Mouse (Mus musculus) megakaryocyte progenitor cell, adult 5-6 weeks (primary cell): Measurements from ENCODE around the gene Sorcs3. TPM values are rescaled to one million over a fixed set of nuclear protein-coding genes. Genes with fewer than 3 reads are reported as not detected.
A peak's percentile ranks its signal among the peaks of the same experiment; 100 is the strongest.

ENCODE experiments used
- ATAC-seq: replicated peaks from 2 replicates; pipeline ENCODE4 v1.8.0; 2016; ENCODE audit warnings: mild to moderate bottlenecking, moderate TSS enrichment, inconsistent platforms; ENCODE audit not compliant: poor library complexity
- total RNA-seq, 2 experiments: library from RNA; stranded (forward) in 1 of 2; stranded (reverse) in 1 of 2; fragments of 157-497, 149-512 nt in 1 of 2; fragments of 200-1000 nt in 1 of 2; gene quantifications; 2 replicates each; pipeline versions ENCODE4 v1.2.3 to v1.2.4; 2015 to 2017

Gene Sorcs3
- total RNA-seq, 2 experiments from 2014 or later = 0.21 TPM; not detected in 1

DNA sequence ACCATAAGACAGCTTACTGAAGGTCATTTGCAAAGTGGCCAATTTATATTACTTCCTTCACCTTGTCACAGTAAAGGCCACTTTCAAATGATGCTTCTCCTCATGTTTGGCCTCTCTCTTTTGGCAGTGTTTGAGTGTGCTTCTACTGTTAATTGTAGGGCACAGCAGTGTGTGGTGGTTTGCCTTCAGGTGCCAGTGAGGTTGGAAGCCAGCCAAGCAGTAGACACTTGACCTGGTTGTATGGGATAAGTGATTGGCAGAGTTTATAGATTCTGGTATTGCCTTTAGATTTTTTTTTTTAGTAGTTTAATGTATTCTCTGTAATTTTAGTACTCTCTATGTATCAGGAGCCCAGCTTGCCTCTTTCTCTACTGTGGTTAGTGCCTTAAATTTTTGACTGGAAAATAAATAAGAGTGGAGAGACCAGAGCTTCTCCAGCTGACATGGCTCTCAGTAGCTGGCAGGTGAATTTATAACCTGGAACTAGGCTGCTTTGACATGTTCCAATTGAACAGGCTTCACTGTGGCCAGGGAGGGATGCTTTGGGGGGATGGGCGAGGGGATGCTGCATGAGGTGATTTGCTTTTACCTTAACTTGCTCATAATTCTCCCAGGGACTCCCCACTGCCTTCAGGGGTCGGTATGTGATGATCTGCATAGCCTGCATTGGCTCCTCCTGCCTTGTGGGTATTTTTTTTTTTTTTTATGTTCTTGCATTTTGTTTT lies 298.2 kb downstream of the Sorcs3 start:
- ATAC-seq = no peak

DNA sequence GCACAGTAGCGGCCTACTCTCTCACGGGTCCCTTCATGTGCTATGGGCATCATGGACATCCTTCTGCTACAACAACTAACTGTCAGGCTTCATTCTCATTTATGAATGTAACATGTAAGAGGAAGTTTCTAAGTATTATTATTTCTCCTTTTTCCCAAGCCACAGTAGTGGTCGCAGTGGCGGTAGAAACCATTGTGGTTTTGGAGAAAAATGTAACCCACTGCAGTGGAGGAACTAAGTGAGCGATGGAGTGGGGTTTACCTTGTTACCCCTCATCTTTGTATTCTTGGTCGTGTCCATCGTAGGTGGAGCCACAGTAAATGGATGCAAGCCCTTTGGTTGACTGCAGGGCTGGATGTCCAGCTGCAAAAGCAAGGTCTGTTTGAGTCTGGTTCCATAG lies 318.0 kb downstream of the Sorcs3 start:
- peak; percentile 72 for ATAC-seq

DNA sequence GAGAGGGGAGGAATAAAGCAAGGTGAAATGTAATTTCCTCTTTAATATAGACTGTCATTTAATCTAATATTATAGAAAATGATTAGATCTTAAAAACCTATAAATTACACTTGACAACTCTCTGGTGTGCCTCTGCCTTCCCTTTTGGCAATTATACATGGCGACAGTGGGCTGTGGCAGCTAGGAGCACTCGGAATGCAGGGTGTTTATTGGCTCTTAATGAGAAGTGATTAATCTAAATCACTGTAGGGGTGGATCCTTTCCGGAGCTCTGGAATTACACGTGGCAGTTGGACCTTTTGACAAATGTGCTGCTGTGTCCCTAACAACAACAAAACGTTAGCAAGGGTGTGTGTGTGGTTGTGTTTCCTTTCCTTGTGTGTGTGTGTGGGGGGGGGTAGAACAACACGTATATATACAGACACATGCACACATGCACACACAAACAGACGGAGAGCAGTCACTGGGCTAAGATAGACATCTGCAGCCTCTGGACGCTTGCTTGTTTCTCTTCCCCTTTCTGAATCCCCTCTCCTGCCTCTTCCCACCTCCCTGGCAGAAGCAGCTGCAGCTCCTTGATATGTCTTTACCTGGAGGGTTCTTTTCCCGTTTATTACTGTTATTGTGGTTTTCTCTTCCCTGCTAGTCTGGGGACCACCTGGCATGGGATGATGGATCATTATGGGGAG lies 318.8 kb downstream of the Sorcs3 start:
- peak; percentile 79 for ATAC-seq

DNA sequence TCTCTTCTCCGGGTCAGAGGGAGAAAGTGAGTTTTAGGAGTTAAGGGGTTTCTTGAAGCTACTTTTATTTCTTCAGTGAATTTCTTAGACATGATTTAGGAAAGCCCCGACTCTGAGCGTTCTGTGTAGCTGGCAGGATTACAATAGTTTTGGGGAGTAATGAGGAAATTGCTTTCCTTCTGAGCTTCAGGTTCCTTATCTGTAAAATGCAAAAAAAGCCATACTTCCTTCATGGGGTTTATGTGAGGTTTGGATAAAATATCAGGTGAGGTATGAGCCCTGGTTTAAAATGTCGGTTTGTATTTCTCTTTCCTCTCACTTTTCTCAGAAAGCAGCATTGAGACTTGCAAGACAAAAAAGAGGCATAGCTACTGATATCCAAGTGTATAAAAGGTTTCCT lies 327.8 kb downstream of the Sorcs3 start:
- no peak for ATAC-seq

DNA sequence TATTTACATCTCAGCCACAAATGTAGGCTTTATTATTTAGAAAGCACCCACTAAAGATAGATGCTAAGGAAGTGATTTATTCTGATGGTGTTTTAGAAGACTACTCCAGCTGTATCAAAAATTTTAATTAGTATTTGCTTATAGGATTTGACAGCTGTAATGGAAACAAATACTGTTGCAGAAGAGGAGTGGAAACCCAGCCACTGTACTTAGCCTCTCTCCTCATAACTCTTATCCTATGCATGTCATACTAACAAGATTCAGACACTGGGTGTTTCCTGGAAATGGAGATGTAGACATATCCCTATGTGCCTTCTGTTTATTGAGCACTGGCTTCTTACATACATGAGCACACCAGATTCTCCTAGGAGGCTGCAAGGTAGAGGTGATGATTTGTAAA lies 338.5 kb downstream of the Sorcs3 start:
- ATAC-seq = no peak

DNA sequence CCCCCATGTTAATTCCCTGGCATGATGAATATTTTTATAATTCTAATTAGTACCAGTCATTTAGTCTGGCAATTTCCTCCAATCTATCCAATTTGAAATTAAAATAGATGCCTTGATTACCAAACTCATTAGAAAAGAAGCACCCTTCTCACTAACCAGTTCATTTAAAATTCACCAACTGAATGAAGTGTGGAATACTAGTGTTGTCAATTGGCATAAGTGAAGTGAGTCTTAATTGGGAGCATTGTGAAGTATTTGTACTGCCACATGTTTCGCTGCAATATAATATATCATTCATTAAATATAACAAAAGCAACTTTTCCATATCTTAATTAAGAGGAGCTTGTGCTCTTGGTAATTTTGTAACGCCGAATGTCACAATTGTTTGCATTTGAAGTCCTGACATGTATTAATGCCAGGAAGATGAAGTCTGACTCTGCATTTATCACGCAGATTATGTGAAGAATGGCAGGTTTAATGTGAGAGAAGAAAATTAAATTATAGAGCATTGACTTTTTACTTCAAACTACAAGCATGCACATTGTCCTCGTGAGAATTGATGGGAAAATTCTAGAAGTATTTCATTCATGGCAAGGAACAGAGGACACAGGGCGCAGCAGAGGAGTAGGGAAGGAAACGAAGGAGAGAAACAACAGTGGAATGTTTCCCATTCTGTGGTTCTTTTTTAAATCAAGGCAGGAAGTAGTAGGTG lies 339.8 kb downstream of the Sorcs3 start:
- ATAC-seq = no peak

DNA sequence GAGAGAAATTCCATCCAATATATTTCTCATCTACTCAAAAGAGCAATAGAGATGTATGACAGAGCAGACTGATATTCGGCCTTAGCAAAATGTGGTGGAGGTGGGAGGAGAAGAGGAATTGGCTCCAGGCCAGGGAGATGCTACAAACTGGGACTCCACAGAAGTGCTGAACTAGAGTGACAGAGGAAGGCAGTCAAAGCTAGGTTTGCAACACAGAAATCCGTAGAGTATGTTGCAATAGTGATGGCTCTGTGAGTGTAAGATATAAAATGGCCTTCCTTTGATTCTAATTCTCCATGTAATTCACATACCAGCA lies 340.3 kb downstream of the Sorcs3 start:
- no peak for ATAC-seq

DNA sequence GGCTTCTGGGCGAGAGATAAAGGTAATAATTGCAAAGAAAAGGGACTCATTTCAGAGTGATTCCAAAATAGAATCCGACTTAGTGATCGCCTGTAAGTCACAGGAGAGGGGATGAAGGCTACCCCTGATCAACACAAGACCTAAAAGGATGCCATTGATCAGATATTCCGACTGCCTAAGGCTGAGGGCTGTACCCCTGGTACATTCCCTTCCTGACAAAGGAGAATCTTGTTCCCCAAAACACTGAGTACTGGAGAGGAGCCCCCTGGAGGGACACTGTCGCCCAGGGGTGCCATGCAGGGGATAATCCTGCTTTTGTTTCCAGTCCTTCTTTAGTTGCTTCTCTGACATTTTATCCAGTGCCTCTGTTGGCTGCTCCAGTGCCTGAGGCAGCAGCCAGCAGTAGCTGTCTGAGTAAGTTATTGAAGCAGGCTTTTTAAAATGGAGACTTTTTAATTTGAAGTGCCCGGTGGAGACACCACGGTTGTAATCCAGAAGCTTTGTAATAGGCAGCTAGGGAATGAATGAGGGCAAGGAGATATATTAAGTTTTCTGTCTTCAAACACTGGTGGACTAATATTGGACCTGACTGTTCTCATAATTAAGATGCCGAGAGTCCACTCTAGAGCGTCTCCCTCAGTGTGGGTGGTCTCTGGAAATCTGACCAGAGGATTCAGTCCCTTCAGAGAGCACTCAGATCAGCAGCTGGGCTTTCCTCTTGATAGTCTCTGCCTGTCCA lies 342.5 kb downstream of the Sorcs3 start:
- ATAC-seq = no peak

DNA sequence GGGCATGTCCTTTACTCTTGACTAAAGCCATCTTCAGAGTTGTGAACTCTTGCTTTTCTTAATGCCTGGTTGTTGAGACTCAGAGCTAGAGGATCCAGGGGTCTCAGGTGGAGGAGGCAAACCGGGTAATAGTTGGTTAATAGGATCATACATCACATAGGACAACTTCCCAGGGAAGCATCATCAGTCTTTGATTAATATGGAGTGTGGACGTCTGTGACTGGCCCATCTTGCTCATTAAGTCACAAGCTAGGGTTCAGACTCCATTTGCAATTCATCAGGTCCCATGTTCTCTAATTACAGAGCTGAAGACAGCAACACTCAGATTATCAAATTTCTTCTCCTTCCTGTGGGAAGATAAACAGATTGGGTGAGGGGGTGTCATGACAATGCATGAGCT lies 353.6 kb downstream of the Sorcs3 start:
- ATAC-seq = no peak

DNA sequence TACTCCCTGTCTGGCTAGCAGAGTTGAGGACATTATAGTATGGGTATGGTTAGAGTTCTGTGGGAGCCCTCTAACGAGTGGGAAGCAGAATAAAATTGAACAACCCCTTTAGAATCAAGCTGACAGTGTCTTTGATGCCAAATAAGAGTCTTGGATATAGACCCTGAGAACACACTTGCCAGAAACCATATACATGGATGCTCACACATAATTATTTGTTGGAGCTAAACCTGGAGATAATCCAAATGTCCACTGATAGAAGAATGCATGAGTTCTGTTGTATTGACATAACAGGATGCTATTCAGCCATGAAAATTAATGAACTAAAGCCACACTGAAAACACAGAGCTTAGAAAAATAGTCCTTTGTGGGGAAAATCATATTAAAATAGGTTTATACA lies 369.9 kb downstream of the Sorcs3 start:
- ATAC-seq = no peak

DNA sequence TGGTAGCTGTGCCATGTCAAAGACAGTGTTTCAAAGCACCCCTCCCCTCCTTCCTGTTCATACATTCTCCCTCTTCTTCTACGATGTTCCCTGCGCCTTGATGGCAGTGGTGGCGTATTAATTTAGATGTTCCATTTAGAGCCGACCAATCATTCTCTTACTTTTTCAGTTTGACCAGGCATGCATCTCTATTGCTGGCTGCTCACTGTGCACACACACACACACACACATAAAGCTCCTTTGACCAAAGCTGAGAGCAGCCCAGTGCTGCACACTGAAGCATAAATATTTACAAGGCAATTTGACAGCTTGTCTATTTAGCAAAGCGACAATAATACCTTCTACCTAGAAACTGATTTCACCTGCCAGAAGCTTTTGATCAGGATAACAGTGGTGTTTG lies 371.3 kb downstream of the Sorcs3 start:
- no peak for ATAC-seq

DNA sequence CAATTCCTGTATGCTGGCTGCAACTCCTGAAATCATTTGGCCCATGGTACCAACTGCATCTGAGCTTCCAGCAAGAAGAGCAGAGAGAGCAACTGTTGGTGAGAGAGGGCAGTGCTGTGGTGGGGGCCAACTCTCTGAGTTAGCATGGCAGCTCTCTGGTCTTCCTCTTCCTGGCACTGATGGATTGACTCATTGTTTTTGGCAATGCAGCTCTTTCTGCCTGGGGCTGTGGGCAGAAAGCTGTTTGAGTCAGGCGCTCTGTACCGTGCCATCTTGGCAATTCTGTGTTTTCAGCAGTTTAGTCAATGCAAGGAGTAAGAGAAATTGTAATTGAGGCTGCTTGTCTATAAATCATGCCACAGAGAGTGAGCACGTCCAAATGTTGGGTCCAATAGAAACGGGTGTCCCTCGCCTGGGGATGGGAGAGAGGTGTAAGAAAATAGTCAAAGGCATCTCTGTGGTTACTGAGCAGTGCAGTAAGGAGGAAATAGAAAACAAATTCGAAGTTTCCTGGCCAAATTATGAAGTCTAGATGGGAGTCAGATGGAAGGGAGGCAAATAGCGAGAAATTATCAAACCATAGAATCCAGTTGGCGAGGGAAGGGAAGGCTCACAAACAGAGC lies 379.2 kb downstream of the Sorcs3 start:
- ATAC-seq = no peak

DNA sequence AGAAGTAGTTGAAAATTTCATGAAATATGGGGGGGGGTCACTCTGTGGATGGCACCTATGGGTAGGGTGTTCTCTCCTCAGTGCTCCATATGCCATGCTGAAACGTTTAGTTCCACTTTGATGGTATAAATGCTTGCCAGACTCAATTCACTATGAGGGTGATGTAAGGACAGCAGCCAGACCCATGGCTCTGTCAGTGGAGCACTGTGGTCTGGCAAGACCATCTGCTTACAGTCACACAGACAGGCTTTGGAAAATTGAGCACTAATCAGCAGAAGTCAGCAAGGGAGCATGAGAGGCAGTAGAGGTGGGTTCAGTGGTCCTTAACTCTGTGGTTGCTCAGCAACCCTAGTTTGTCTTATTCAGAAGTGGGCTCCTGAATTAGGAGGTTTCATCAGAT lies 411.1 kb downstream of the Sorcs3 start:
- no peak for ATAC-seq

DNA sequence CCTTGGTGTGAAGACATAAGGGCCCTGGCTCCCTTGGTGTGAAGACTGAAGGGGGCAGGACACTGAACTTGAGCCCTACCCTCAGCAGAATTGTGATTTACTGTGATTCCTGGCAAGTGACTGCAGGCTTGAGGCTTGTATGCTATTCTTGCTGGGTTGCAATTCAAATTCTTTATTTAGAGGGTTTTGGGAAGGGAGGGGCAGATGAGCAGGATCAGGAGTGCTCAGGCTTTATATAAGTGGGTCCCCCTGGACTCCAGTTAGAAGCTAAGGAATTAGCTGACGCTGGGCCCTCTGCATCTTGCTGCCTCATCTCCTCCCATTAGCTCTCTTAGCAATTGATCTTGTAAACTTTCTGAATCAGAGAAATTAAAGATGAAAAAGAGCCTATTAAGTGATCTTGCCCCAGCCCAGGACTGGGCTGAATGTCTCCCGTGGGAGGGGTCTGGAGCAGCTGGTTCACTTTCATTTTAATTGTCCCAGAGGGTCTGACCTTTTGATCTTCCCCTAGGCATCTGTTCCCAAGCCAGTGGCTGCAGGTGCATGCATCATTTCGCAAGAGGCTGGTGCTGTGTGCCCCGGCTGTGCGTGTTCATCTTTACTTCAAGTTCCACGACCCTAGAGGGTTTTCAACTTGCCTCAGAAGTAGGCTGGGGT lies 425.0 kb downstream of the Sorcs3 start:
- no peak for ATAC-seq

DNA sequence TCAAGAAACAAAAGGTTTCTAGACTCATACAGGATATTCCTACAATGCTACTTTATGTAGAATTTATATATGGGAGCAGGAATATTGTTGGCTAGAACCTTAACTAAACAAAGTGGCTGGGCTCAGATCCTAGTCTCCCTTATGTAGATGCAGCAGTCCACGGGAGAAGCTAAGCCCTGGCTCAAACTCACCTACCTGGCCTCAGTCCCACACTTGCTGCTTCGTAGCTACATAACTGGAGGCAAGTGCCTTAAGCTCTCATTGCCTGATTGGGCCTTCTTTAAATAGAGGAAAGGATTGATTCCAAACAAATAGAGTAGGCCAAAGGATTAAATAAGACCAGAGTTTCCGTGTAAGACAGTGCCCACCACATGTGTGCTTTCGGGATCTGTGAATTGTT lies 436.7 kb downstream of the Sorcs3 start:
- no peak for ATAC-seq

DNA sequence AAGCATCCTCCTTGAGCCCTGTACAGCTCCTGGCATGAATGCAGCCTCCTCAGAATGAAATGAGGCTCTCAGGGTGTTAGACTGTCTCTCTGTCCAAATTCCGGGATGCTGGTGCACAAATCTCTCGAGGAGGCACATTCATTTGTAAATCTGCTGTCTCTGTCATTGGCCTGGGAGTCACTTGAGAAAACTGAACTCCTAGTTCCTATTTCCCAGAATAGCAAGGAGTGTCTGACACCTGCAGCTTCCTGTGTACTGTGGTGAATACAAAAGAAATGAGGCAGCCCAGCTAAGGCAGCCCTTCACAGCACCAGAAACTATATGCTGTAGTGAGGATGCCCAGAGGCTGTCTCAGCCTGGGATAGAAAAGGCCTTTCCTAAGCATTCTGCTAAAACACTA lies 444.1 kb downstream of the Sorcs3 start:
- no peak for ATAC-seq

DNA sequence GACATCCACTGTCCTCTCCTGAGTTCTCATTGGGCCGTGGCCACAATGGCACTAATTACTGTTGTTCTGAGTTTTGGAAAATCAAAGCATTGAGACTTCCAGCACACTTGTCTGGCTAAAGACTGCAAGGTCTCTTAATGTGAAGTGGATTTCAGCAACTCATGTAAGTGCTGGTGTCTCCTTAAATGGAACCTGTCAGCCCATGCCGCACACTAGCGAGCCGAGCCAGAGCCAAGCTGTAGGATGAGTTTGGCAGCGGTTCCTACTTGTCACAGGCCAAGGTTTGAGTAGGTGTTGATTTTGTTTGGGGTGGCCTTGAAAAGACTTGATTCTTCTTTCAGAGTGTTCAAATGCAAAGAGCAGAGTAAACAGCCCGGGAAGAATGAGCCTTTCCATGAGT lies 445.8 kb downstream of the Sorcs3 start:
- no peak for ATAC-seq

DNA sequence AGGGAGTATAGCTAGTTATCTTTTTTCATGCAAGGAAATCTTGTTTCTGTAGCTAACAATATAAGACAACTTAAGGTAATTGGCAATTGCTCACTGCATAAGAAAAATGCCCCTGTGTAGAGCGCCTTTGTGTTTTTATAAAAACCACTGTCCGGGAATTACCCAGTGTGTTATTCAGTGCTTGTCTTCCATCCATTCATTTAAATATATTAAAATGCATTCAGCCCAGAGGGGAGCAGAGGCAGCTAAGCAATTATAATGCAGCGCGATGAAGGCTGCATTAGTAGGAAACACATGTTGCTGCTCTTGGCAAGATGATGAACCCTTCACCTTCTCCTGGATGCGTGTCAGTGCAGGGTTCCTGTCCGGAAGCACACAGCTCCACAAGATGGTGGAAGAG lies 454.4 kb downstream of the Sorcs3 start:
- ATAC-seq = no peak

DNA sequence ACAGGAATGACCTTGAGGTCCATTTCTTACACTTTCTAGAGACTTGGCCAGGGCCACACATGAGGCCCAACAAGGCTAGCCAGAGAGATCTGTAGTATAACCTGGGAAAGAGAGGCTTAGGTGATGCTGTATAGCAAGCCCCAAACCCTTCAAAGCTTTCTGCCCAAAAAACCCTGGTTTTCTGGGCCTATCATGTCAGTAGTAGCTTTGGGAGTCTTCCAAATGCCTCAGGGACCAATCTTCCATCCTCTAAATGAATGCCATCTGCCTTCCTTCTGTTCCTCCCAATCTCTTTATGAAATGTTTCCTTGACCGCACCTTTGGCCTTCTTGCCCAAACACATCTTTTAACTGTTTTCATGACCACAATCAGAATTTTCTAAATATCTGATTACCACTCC lies 474.1 kb downstream of the Sorcs3 start:
- no peak for ATAC-seq

DNA sequence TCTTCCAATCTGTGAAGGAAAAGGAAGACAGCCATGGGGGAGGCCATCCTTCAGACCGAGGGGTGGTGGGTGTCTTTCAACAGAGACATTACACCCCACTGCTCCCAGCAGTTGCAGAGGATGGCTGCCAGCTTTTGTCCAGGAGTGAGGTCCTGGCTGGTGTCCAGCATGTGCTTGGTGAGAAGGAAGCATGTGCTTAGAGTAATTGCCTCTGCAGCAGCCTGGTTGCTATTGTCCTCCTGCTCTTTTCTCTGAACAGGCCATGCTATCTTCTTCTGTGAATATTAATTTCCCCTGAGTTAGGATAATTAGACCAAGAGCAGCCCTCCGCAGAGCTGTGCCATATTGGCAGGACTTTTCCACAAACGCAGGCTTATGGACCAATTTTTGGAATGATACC lies 476.7 kb downstream of the Sorcs3 start:
- no peak for ATAC-seq

DNA sequence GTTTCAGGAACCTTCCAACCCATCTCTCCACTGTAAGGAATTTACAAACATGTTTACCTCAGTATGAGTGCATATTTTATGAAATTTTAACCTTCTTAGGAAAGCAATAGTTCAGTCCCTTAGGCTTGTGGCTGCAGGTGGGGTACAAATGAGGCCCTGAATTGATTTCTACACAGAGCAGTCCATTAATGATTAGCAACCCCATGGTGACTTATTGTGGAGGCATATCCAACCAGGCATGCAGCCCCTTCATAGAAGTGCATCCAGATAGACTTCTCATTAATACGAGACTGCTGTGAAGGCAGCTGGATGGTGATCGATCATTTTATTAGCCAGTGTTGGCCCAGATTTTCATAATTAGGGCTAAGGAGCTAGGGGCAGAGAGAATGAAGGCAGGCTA lies 480.5 kb downstream of the Sorcs3 start:
- ATAC-seq = no peak
